Mouse (Mus musculus) hindbrain, embryonic 12.5 days (tissue): ENCODE data around the gene Fkbp1b. TPM values are rescaled to one million over a fixed set of nuclear protein-coding genes. Genes with fewer than 3 reads are reported as not detected.
A peak's percentile ranks its signal among the peaks of the same experiment; 100 is the strongest.
"Not testable (repeated sequence)": the region's sequence is repeated elsewhere in the genome, so short reads cannot be mapped to it uniquely, and the experiment has no call there.

Experiments used
- ATAC-seq: fragments of 200-750 bp; cut with Nextera tagmentation; 2 replicates; pipeline ENCODE4 v1.8.0; 2017; ENCODE audit warnings: moderate TSS enrichment; ENCODE audit not compliant: low FRiP score
- H3K27ac ChIP-seq: fragments of 300-500 bp; sonication (generic); 2 replicates; pipeline ENCODE4 v1.5.1; 2016; ENCODE audit warnings: mild to moderate bottlenecking
- H3K27me3 ChIP-seq: fragments of 300-500 bp; sonication (generic); 2 replicates; pipeline ENCODE4 v1.6.1; 2016; ENCODE audit warnings: mild to moderate bottlenecking
- H3K36me3 ChIP-seq: fragments of 300-500 bp; sonication (generic); 2 replicates; pipeline ENCODE4 v1.6.1; 2016; ENCODE audit warnings: mild to moderate bottlenecking
- H3K4me1 ChIP-seq: fragments of 300-500 bp; sonication (generic); 2 replicates; pipeline ENCODE4 v1.6.1; 2016
- H3K4me2 ChIP-seq: fragments of 300-500 bp; sonication (generic); replicated peaks from 2 replicates; pipeline ENCODE4 v1.6.1; 2016; ENCODE audit warnings: mild to moderate bottlenecking
- H3K4me3 ChIP-seq: fragments of 300-500 bp; sonication (generic); 2 replicates; pipeline ENCODE4 v1.5.1; 2016; ENCODE audit warnings: mild to moderate bottlenecking
- H3K9ac ChIP-seq: fragments of 300-500 bp; sonication (generic); 2 replicates; pipeline ENCODE4 v1.6.1; 2016; ENCODE audit warnings: mild to moderate bottlenecking, moderate library complexity
- H3K9me3 ChIP-seq: fragments of 300-500 bp; sonication (generic); replicated peaks from 2 replicates; pipeline ENCODE4 v1.6.1; 2016; ENCODE audit warnings: mild to moderate bottlenecking
- WGBS: fragments of 180-500 bp; shearing (Covaris S2); methylation state at CpG from one replicate; pipeline ENCODE4 v1.1.7; 2016; 5-methylcytosine and 5-hydroxymethylcytosine counted together
- polyA plus RNA-seq: library from polyadenylated mRNA; unstranded; fragments of >200 nt; fragmentation: Nextera tagmentation; extraction: Ambion mirVana; gene quantifications from 2 replicates; pipeline ENCODE4 v1.2.1, GENCODE M21; 2016

Gene Fkbp1b
- polyA plus RNA-seq, 1 experiment from 2014 or later: 13.4 TPM

DNA sequence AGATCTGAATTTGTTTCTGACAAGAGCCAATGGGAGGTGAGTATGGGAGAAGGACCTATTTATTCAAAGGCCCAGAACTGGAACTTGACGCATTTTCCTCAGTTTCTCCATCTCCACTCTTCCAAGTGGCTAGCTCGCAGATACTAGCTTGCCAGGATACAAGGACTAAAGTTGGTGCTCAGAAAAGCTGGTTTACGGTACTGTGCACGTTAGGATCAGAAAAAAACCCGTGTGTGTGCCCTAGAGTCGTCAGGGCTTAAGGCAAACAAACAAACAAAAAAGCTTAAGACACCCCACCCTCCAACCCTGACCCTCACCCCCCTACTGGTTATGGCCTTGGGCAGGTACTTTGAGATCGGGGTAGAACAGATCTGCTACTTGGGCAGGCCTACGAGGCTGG lies 1.1 kb upstream of the Fkbp1b start:
- Histone ChIP-seq H3K27me3 (peaks cover 25% of the 10 kb centered on the region), H3K4me2 (no peak overlapping the region), H3K9ac (no peak overlapping the region), H3K9me3 (no peaks in the 10 kb centered on the region), H3K36me3 (no peaks in the 10 kb centered on the region), H3K4me3 (no peak overlapping the region), H3K27ac (no peak overlapping the region), H3K4me1 (peaks cover 18% of the 10 kb centered on the region)
- no peak for ATAC-seq
- WGBS: 89% methylated on average over 8 of the region's 8 CpGs

GRCm38 (mm10) chr12:4840741-4841140 lies 650 bp downstream of the Fkbp1b start:
- no peaks in the 10 kb centered on the region for H3K9me3 ChIP-seq
- no peaks in the 10 kb centered on the region for H3K36me3 ChIP-seq
- peaks cover 25% of the 10 kb centered on the region for H3K27me3 ChIP-seq
- WGBS: 0% methylated on average over 11 of the region's 11 CpGs
- H3K4me3 ChIP-seq: peak overlapping the region; percentile 79
- H3K4me1 ChIP-seq: peaks cover 18% of the 10 kb centered on the region
- no peak overlapping the region for H3K27ac ChIP-seq
- peak overlapping the region; percentile 92 for H3K4me2 ChIP-seq
- H3K9ac ChIP-seq: peak overlapping the region; percentile 78
- 0 out of 2 replicates have a peak, but pooled peaks have one; percentile 3 for ATAC-seq

GRCm38 (mm10) chr12:4840010-4840409 lies 1.4 kb downstream of the Fkbp1b start:
- Histone ChIP-seq H3K27ac (no peak overlapping the region), H3K9me3 (no peaks in the 10 kb centered on the region), H3K4me2 (peak overlapping the region; percentile 92; the same call in 1 of the 2 replicates), H3K36me3 (no peaks in the 10 kb centered on the region), H3K4me3 (no peak overlapping the region), H3K4me1 (peaks cover 18% of the 10 kb centered on the region), H3K27me3 (peaks cover 25% of the 10 kb centered on the region), H3K9ac (no peak overlapping the region)
- WGBS: 62% methylated on average over 6 of the region's 6 CpGs
- no peak for ATAC-seq

GRCm38 (mm10) chr12:4836959-4837358 lies 4.4 kb downstream of the Fkbp1b start:
- ATAC-seq: no peak
- Histone ChIP-seq H3K27me3 (peaks cover 17% of the 10 kb centered on the region), H3K9ac (no peak overlapping the region), H3K9me3 (no peaks in the 10 kb centered on the region), H3K36me3 (peaks cover 4% of the 10 kb centered on the region; the same call in 1 of the 2 replicates), H3K4me1 (peaks cover 6% of the 10 kb centered on the region), H3K4me2 (no peak overlapping the region), H3K27ac (no peak overlapping the region), H3K4me3 (no peak overlapping the region)
- 61% methylated on average over 4 of the region's 4 CpGs for WGBS

GRCm38 (mm10) chr12:4827256-4827655 lies 14.1 kb downstream of the Fkbp1b start:
- no peak overlapping the region for H3K4me2 ChIP-seq
- H3K36me3 ChIP-seq: peaks cover 69% of the 10 kb centered on the region
- H3K4me3 ChIP-seq: no peak overlapping the region
- WGBS: 73% methylated on average over 3 of the region's 3 CpGs
- H3K27me3 ChIP-seq: no peaks in the 10 kb centered on the region
- H3K9me3 ChIP-seq: no peaks in the 10 kb centered on the region
- ATAC-seq: no peak
- no peak overlapping the region for H3K9ac ChIP-seq
- no peaks in the 10 kb centered on the region for H3K4me1 ChIP-seq
- no peak overlapping the region for H3K27ac ChIP-seq

DNA sequence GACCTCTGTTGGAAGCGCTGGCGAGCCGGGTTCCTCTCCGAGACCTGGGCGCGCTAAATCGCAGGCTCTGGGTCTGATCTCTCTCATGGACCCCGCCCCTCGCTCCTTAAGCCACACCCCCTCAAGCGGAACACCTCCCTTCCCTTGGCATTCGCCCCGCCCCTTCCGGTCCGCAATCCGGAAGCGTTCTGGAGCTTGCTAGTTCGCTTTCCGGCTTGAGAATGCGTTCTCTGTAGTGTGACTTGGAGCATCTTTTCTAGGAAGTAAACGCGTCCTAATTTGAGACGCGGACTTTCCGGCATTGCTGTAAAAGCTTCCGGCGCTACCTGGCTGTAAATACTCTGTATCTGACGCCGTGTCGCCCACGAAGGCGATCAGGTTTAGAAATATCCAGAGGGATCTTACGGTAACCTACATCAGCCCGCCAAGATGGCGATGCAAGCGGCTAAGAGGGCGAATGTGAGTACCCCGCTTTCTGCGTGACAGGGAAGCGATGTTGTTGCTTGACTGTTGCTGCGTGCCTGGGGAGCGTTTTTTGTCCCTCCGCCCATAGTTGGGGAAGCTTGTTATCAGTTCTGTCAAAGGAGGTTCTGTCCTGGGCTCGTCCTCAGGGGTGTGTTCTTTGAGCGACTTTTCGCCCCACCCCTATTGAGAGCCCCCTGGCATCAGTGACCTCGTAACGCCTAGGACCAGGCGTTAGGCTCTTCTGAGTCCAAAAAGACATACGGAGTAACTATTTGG lies 23.9 kb downstream of the Fkbp1b start, which contains the start of gene Sf3b6:
TSS of gene Sf3b6 (plus strand) at position 184 of the 741 bp plus-strand sequence.
- peak; percentile 99 for ATAC-seq
- under 1% methylated on average over 49 of the region's 49 CpGs for WGBS

DNA sequence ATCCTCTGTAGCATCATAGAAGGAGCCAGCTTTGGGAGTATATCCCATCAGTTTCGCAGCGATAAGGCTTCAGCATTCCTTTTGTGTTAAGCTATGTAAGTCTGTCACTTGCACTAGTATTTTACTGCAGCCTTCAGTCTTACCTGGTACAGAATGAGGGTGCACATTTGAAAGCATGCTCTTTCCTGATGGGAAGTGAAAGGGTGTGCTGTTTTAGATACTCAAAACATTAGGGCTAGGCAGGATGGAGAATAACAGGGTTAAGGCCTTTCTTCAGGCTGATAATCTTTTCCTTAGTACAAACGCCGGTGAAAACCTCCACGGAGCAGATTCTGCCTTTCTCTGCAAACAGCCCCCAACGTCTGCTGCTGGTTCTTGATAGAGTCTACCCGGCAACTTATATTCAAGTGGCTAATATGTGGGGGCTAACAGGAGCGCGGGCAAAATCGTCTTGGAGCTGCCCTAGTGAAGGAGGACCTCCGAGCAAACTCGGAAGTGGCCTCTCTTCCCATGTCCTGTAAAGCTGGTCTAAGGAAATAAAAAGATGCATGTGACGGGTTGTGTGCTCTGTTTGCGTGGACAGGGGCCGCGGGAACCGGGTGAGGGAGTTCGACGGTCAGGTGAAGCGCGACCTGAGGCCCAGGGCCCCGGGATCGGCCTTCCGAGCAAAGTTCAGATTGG lies 24.6 kb downstream of the Fkbp1b start:
- 10% methylated on average over 24 of the region's 24 CpGs for WGBS
- H3K36me3 ChIP-seq: peaks cover 11% of the 10 kb centered on the region
- peak overlapping the region; percentile 78 for H3K9ac ChIP-seq
- H3K4me1 ChIP-seq: peaks cover 15% of the 10 kb centered on the region
- H3K4me3 ChIP-seq: peak overlapping the region; percentile 74
- H3K27me3 ChIP-seq: 0 out of 2 replicates have a peak, but pooled peaks cover 2% of the 10 kb centered on the region
- peak overlapping the region; percentile 83 for H3K4me2 ChIP-seq
- H3K27ac ChIP-seq: peak overlapping the region; percentile 88
- peak; percentile 89 for ATAC-seq
- H3K9me3 ChIP-seq: no peaks in the 10 kb centered on the region

More for the DNA sequence above, 23.9 kb downstream of the Fkbp1b start, which contains the start of gene Sf3b6:
- H3K9me3 ChIP-seq: no peaks in the 10 kb centered on the region
- peak within 1 kb of the TSS; percentile 78 for H3K9ac ChIP-seq
- H3K36me3 ChIP-seq: peaks cover 17% of the 10 kb centered on the region
- H3K4me1 ChIP-seq: peaks cover 15% of the 10 kb centered on the region
- H3K4me2 ChIP-seq: peak within 1 kb of the TSS; percentile 83
- peak within 1 kb of the TSS; percentile 74 for H3K4me3 ChIP-seq
- H3K27me3 ChIP-seq: no peaks in the 10 kb centered on the region
- H3K27ac ChIP-seq: peak within 1 kb of the TSS; percentile 88

- no peak overlapping the region for H3K4me3 ChIP-seq
- H3K27me3 ChIP-seq: 0 out of 2 replicates have a peak, but pooled peaks cover 2% of the 10 kb centered on the region
- ATAC-seq: no peak
- H3K9me3 ChIP-seq: no peaks in the 10 kb centered on the region
- no peaks in the 10 kb centered on the region for H3K36me3 ChIP-seq
- no peak overlapping the region for H3K27ac ChIP-seq
- H3K4me2 ChIP-seq: no peak overlapping the region
- H3K4me1 ChIP-seq: peaks cover 12% of the 10 kb centered on the region
- WGBS: 87% methylated on average over 4 of the region's 4 CpGs
- no peak overlapping the region for H3K9ac ChIP-seq
Measured at GRCm38 (mm10) chr12:4813636-4814035, 27.8 kb downstream of the Fkbp1b start.

- H3K4me3 ChIP-seq: no peak overlapping the region
- H3K9me3 ChIP-seq: no peaks in the 10 kb centered on the region
- H3K27me3 ChIP-seq: 0 out of 2 replicates have a peak, but pooled peaks cover 2% of the 10 kb centered on the region
- H3K9ac ChIP-seq: no peak overlapping the region
- H3K36me3 ChIP-seq: no peaks in the 10 kb centered on the region
- no peak for ATAC-seq
- H3K27ac ChIP-seq: no peak overlapping the region
- H3K4me1 ChIP-seq: peaks cover 3% of the 10 kb centered on the region
- no peak overlapping the region for H3K4me2 ChIP-seq
- WGBS: 66% methylated on average over 3 of the region's 3 CpGs
Measured at GRCm38 (mm10) chr12:4811705-4812104, 29.7 kb downstream of the Fkbp1b start.

DNA sequence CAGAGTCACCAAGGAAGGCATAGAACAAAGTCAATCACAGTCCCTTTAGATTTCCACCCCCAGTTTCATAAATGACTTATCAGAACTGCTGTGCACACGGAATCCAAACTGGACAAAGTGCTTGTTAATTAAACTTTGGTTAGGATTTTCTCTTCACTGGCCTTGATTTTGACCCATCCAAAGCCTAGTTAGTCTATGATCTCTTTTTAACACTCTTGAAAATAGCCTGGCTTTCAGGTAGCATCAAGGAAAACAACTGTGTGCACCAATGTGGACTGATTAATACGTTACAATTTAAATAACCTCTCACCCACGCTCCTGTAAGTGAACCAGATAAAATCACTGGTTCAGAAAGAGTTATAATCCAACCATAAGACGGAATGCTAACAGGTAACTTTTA lies 30.4 kb downstream of the Fkbp1b start:
- Histone ChIP-seq H3K27ac (no peak overlapping the region), H3K9me3 (no peaks in the 10 kb centered on the region), H3K4me1 (no peaks in the 10 kb centered on the region), H3K27me3 (0 out of 2 replicates have a peak, but pooled peaks cover 2% of the 10 kb centered on the region), H3K4me3 (no peak overlapping the region), H3K9ac (no peak overlapping the region), H3K4me2 (no peak overlapping the region), H3K36me3 (no peaks in the 10 kb centered on the region)
- no peak for ATAC-seq
- 75% methylated on average over 4 of the region's 4 CpGs for WGBS

- not testable (repeated sequence) for H3K27ac ChIP-seq, H3K4me1 ChIP-seq, H3K9me3 ChIP-seq, ATAC-seq, H3K36me3 ChIP-seq, H3K4me2 ChIP-seq, H3K4me3 ChIP-seq, H3K27me3 ChIP-seq, H3K9ac ChIP-seq
- 77% methylated on average over 6 of the region's 6 CpGs for WGBS
Measured at GRCm38 (mm10) chr12:4797471-4797870, 43.9 kb downstream of the Fkbp1b start.

GRCm38 (mm10) chr12:4793718-4794117 lies 47.7 kb downstream of the Fkbp1b start:
- Histone ChIP-seq H3K4me1 (no peaks in the 10 kb centered on the region), H3K9me3 (no peaks in the 10 kb centered on the region), H3K4me2 (no peak overlapping the region), H3K36me3 (no peaks in the 10 kb centered on the region), H3K9ac (no peak overlapping the region), H3K27me3 (no peaks in the 10 kb centered on the region), H3K4me3 (no peak overlapping the region), H3K27ac (no peak overlapping the region)
- WGBS: 60% methylated on average over 1 of the region's 1 CpGs
- no peak for ATAC-seq
